Mouse (Mus musculus): ENCODE results near the gene Ndrg2.

GRCm38 (mm10) chr14:51893094-51893794, 20.7 kb downstream of the Ndrg2 start:
- TF ChIP-seq CTCF (IDR thresholded peaks at IDR 0.05; ENCODE audit: control insufficient read depth, insufficient read depth, low read length) (no peak), POLR2A (IDR thresholded peaks at IDR 0.05; ENCODE audit: borderline replicate concordance, control insufficient read depth, low read depth, low read length) (no peak)
